Mouse (Mus musculus): Measurements from ENCODE around the gene Blmh.

Blmh gene

DNA sequence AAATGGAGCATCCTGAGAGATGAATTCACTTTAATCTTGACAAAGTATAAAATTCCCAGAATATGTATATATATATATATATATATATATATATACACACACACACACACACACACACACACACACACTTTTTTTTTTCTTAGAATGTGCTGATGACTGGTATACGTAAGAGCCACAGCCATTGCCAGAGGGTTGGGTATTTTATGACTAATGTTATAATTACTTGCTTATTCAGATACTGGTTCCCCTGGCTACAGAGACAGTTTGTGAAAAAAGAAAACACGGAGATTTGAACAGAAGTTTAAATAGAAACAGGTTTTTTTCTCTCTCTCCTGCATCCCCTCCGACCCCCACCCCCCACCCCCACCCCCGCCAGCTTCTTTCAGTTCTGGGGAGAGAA, 81.3 kb downstream of the Blmh start:
- no peak for DNase-seq

DNA sequence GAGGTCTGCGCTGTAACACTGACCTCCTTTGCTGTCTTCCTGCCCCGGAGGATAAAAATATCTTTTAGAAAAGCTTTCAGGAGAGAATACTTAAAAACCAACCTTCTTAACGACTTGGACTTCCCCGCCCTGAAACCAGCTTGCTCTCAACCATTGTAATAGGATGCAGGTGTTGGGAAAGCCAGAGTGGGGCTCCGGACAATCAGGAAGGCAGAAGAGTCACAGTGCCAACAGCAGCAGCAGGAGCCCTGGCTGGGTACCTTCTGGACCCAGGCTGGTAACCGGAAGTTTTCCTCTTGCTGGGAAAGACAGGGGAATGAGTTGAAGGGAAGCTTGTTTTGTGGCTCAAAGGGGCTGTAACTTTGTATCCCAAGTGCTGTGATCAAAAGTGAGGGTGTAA, 82.0 kb downstream of the Blmh start:
- no peak for DNase-seq

DNA sequence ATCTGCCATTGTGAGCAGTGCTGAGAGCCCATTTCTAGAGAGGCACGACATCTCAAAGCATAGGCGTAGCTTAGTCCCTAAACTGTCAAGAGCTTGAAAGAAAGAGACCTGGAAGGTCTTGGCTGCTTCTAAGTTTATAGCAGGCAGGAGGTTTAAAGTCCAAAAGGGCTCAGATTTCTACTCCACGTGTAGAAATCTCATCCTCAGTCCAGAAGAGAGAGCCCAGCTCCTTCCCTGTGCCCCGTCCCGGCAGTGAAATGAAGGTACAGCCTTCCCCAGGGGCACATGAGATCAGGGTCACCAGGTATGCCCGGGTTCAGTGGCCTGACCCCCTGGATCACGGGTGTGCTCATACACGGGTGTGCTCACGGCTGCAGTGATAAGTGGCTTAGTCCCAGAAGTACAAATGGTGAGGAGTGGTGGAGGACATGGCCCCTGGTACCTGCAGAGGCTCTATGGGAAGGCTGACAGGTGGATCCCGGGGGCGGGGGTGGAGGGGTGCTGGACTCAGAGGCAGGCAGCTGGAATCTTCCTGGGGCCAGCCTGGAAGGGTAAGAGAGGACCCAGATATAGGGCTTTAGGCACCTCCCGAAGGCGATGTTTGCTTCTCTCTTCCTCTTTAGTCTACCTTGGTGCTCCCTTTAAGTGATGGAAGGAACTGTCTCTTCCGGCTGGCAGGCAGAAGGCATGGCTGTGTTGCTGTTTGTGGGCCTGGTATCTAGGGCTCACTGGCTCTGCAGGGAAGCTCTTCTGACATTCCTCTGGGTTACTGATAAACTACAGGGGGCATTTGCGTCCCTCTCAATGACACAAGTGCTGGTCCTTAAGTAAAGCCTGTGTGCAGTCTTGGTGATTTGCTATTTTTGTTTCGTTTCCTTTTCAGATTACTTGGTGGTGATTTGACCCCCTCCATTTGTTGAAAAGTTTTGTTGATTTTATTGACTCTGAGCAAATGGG, 84.7 kb downstream of the Blmh start:
- no peak for DNase-seq

DNA sequence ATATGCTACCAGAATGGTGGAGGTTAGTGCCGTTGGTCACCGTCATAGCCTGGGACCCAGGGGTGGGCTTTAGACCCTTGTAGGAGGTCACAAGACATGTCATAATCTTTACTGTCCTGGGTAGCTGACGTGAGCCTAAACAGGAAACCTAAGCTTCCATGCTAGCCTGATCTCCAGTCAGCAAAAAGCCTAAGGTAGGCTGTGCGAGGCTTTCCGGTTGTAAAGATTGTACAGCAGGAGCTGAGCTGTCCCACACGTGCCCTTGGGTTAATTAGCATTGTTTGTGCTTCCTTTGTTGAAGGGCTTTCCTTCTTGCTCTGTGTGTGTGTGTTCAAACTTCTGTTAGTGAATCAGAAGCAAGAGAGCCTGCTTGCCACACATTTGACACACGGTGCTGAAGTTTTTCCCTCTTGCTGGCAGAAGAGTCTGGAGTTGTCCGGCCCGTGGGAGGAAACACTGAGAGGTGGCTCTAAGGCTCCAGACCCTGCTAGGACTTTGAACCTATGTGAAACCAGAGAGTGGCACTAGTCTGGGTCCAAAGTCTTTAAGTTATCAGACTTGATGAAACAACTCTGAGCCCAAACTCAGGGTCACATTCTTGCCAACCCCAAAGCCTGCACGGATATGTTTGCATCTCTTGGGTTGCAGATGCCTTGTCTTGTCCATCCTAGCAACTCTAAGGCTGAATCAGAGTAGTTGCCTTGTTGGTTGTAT, 86.3 kb downstream of the Blmh start:
- DNase-seq: no peak

DNA sequence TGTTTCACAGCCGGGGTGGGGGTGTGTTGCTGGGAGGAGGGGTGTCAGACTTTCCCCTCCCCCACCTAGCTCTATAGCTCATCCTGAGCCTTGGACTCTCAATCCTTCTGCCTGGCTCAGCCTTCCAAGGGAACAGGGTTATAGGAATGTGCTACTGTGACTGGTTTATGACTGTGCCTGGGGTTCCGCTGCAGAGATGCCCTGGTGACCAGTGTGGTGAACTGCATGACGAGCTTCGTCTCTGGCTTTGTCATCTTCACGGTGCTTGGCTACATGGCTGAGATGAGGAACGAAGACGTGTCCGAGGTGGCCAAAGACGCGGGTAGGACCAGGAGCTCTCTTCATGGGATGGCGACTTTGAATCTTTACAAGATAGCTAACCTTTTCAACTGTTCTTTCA, 93.4 kb downstream of the Blmh start:
- no peak for DNase-seq

DNA sequence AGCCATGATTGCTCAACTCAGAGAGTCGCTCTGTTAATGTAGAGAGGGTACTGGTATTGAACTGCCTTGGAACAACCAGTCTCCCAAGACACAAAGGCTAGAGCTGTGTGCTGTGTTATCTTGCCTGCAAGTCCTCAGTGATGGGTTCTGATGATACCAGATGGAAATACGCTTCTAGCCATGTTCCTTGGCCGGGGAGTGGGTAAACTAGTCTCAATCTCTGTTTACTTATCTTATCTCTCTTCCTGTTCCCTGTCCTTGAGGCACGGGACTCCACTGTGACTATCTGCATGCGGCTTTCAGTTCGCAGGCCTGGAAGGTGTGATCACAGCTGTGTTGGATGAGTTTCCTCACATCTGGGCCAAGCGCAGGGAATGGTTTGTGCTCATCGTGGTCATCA, 94.9 kb downstream of the Blmh start:
- DNase-seq: no peak

DNA sequence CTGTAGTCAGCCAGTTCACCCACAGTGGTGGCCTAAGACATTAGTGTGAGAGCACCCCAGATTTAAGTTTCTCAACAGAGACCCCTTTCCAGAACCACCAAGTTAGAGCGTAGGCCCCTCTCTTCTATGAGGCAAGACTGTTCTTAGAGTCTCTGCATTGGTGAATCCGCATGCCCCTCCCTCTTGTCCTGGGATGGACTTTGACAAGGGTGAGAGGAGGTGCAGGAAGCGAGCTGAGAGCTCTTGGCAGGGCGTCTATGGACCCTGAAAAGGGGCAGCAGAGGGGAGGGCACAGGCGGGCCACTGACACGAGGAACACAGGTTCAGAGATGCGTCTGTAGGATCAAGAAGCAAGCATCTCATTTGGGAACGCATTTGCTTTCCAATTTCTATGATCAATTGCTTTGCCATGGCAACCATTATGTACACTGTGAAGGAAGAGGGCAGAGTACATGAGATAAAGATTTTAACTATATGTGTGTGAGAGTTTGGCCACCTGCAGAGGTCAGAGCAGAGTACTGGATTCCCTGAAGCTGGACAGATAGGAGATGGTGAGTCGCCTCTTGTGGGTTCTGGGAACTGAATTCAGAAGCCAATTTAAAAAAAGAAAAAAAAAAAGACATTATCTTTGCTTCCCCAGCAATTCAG, 97.3 kb downstream of the Blmh start:
- no peak for DNase-seq

DNA sequence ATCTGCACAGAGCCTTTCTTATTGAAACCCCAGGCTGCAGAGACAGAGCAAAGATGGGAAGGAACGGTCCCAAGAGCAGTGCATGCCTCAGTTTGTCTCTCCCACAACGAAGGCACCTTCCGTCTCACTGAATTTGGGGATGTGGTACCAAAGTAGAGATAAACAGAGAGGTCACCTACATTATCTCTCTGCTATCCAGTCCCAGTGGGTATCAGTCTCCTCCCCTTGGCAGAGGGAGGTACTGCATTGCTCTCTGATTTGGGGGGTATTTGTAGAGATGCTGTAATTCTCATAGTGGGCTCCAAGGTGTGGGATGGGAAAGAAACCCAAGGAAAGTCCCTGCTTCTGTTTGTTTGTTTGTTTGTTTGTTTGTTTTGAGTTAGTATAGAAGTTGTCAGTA, 102.0 kb downstream of the Blmh start:
- DNase-seq: no peak

DNA sequence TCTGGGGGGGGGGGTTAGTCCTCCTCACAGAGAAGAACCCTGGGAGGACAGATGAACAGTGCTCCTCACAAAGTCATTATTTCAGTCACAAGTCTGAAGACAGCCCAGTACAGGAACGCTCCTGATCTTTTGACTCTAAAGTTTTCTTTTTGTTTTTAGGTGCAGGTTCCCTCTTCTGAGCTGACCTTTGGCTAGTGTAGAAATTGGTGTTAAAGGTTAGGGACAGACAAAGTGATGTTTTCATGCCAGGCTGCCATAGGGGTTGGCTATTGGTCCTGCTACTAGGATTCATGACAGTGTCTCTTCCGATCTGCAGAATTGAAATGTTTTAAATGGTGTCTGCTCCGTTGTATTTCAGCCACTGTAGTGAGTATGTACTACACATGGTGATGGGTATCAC, 103.5 kb downstream of the Blmh start:
- no peak for DNase-seq

DNA sequence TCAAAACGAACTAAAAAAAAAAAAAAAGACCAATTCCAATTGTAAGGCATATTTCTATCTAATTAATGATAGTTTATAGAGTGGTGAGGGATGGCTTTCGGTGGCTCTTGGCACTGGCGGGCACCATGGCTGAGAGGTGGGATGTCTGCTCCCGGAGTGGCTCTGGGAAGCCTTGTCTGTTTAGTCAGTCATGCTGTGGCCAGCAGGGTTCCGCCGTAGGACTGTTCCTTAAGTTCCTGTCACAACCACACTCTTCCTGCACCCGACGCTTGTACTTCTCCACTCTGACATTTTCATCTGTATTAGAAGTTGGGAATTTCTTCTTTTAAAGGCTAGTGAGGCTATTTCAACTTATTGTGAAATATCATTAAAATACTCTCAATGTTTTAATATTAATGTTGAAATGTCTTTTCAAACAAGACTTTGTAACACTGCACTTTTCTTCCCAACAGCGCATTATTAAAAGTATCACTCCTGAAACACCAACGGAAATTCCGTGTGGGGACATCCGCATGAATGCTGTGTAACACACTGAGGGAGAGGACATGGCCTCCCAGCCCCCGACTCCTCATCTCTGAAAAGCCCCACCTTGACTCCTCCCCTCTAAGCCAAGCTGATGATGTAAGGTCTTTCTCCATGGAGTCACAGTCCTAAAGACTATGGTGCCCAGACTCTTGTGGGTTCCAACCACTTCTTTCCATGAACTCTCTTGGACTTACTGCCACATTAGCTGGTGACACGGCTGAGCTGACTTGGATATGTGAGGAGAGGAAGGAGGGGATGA, 106.7 kb downstream of the Blmh start:
- DNase-seq: no peak

All from cerebellum, adult 9-10 months (tissue).